Mouse (Mus musculus): Measurements from ENCODE around the gene Mapk7.
A peak's percentile ranks its signal among the peaks of the same experiment; 100 is the strongest.

Gene Mapk7

GRCm38 (mm10) chr11:61489874-61490273, 4.3 kb downstream of the Mapk7 start:
- no peak for DNase-seq

GRCm38 (mm10) chr11:61489085-61489484, 5.1 kb downstream of the Mapk7 start:
- DNase-seq = no peak

- no peak for DNase-seq
Measured at GRCm38 (mm10) chr11:61487936-61488335, 6.3 kb downstream of the Mapk7 start.

- DNase-seq = no peak
Measured at GRCm38 (mm10) chr11:61487401-61487800, 6.8 kb downstream of the Mapk7 start.

- DNase-seq = no peak
Measured at GRCm38 (mm10) chr11:61486458-61487219, 7.6 kb downstream of the Mapk7 start.

- DNase-seq = peak; percentile 72
Measured at GRCm38 (mm10) chr11:61485541-61486457, 8.4 kb downstream of the Mapk7 start.

- peak; percentile 82 for DNase-seq
Measured at GRCm38 (mm10) chr11:61484613-61485540, 9.3 kb downstream of the Mapk7 start, which contains the start of gene Mfap4. Gene Mfap4 (plus strand): TSS chr11:61485431.

- DNase-seq = no peak
Measured at GRCm38 (mm10) chr11:61484256-61484612, 10.0 kb downstream of the Mapk7 start.

GRCm38 (mm10) chr11:61483226-61483845, 10.9 kb downstream of the Mapk7 start:
- DNase-seq = no peak

GRCm38 (mm10) chr11:61481239-61482090, 12.7 kb downstream of the Mapk7 start:
- no peak for DNase-seq

- DNase-seq = no peak
Measured at GRCm38 (mm10) chr11:61478788-61479187, 15.4 kb downstream of the Mapk7 start.

- DNase-seq = no peak
Measured at GRCm38 (mm10) chr11:61477566-61478508, 16.4 kb downstream of the Mapk7 start.

- DNase-seq = peak; percentile 85
Measured at GRCm38 (mm10) chr11:61476786-61477382, 17.3 kb downstream of the Mapk7 start.

GRCm38 (mm10) chr11:61473630-61474029, 20.6 kb downstream of the Mapk7 start:
- no peak for DNase-seq

- DNase-seq = no peak
Measured at GRCm38 (mm10) chr11:61470880-61471279, 23.3 kb downstream of the Mapk7 start.

- no peak for DNase-seq
Measured at GRCm38 (mm10) chr11:61469317-61469917, 24.8 kb downstream of the Mapk7 start.

GRCm38 (mm10) chr11:61468534-61468933, 25.7 kb downstream of the Mapk7 start:
- DNase-seq = peak; percentile 98

- no peak for DNase-seq
Measured at GRCm38 (mm10) chr11:61465422-61465821, 28.8 kb downstream of the Mapk7 start.

- no peak for DNase-seq
Measured at GRCm38 (mm10) chr11:61464071-61464470, 30.1 kb downstream of the Mapk7 start.
